Mouse (Mus musculus) forebrain, embryonic 11.5 days (tissue): Measurements from ENCODE around the gene Cd69. TPM values are rescaled to one million over a fixed set of nuclear protein-coding genes. Genes with fewer than 3 reads are reported as not detected.

ENCODE experiments used
- ATAC-seq: fragments of 200-750 bp; cut with Nextera tagmentation; replicated peaks from 2 replicates; pipeline ENCODE4 v1.8.0; 2017; ENCODE audit warnings: moderate TSS enrichment; ENCODE audit not compliant: low FRiP score
- DNase-seq: peaks from one replicate; pipeline ENCODE4 v3.0.0-alpha.2; 2017; ENCODE audit warnings: low spot score
- H3K27ac ChIP-seq: fragments of 300-500 bp; sonication (generic); 2 replicates; pipeline ENCODE4 v1.5.1; 2014; ENCODE audit warnings: low read depth, low read length
- H3K27me3 ChIP-seq: fragments of 300-500 bp; sonication (generic); 2 replicates; pipeline ENCODE4 v1.6.1; 2014; ENCODE audit warnings: mild to moderate bottlenecking, low read length, mixed read lengths; ENCODE audit not compliant: control insufficient read depth, insufficient read depth
- H3K36me3 ChIP-seq: fragments of 300-500 bp; sonication (generic); 2 replicates; pipeline ENCODE4 v1.6.1; 2014; ENCODE audit warnings: mild to moderate bottlenecking, low read length, moderate library complexity, mixed read lengths; ENCODE audit not compliant: control insufficient read depth, insufficient read depth
- H3K4me1 ChIP-seq: fragments of 300-500 bp; sonication (generic); replicated peaks from 2 replicates; pipeline ENCODE4 v1.6.1; 2014; ENCODE audit warnings: low read length, mixed read lengths; ENCODE audit not compliant: control insufficient read depth, insufficient read depth
- H3K4me2 ChIP-seq: fragments of 300-500 bp; sonication (generic); 2 replicates; pipeline ENCODE4 v1.6.1; 2014; ENCODE audit warnings: low read depth, mild to moderate bottlenecking, low read length, moderate library complexity, mixed read lengths; ENCODE audit not compliant: severe bottlenecking
- H3K4me3 ChIP-seq: fragments of 300-500 bp; sonication (generic); 2 replicates; pipeline ENCODE4 v1.5.1; 2014; ENCODE audit warnings: low read depth, low read length
- H3K9ac ChIP-seq: fragments of 300-500 bp; sonication (generic); 2 replicates; pipeline ENCODE4 v1.6.1; 2014; ENCODE audit warnings: low read length
- H3K9me3 ChIP-seq: fragments of 300-500 bp; sonication (generic); 2 replicates; pipeline ENCODE4 v1.6.1; 2016; ENCODE audit warnings: low read length, mixed read lengths; ENCODE audit not compliant: control insufficient read depth
- WGBS: fragments of 180-500 bp; shearing (Covaris S2); extraction: QIAGEN DNeasy Blood & Tissue Kit; methylation state at CpG from one replicate; pipeline ENCODE4 v1.1.7; 2014; 5-methylcytosine and 5-hydroxymethylcytosine counted together
- polyA plus RNA-seq: library from polyadenylated mRNA; unstranded; fragments of >200 nt; fragmentation: Nextera tagmentation; extraction: Ambion mirVana; gene quantifications from 2 replicates; pipeline ENCODE4 v1.2.1, GENCODE M21; 2014

The Cd69 gene
- polyA plus RNA-seq, 1 experiment from 2014 or later, result not detected

DNA sequence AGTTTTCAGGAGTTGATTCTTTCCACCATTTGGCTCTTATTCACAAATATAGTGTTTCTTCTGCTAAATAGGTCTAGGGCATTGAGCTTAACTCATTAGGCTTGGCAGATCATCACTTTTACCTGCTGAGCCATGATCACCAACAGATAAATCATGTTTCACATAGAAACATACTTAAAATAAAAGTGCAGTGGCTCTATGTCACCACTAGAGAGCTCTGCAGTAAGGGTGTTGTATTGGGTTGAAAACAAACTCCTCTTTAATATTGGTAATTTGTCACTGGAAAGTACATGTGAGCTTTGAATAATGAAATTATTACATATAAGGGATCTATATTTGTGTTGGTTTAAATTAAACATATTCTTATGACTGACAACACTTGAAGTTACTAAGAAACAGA is 15.2 kb downstream of the Cd69 start:
- H3K4me2 ChIP-seq, result no peak overlapping the region
- H3K4me1 ChIP-seq, result no peaks in the 10 kb centered on the region
- no peak for ATAC-seq
- no peak overlapping the region for H3K4me3 ChIP-seq
- no peak overlapping the region for H3K27ac ChIP-seq
- no peak overlapping the region for H3K9ac ChIP-seq
- DNase-seq, result no peak
- no peaks in the 10 kb centered on the region for H3K36me3 ChIP-seq
- H3K27me3 ChIP-seq, result no peaks in the 10 kb centered on the region
- H3K9me3 ChIP-seq, result no peaks in the 10 kb centered on the region

DNA sequence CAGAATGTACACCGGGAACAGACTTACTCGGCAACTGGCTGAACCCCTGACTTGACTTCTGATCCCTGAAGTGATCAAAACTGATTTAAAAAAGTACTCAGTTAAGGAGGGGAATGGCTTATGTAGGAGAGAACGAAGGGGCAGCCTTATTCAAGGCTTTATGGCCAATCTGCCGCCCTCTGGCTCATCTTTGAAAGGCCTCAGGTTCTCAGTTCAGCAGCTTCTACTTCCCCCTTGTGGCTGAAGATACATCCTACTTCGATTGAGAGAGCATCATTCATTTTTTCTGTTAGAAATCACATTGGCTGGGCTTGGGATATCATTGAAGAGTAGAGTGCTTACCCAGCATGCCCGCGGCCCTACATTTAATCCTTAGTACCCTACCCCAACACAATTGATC is 19.2 kb downstream of the Cd69 start:
- WGBS, result 67% methylated on average over 7 of the region's 7 CpGs
- ATAC-seq (0 out of 2 replicates have a peak, but pooled peaks have one; percentile 25), DNase-seq (no peak)
- no peaks in the 10 kb centered on the region for H3K36me3 ChIP-seq
- H3K27ac ChIP-seq, result no peak overlapping the region
- H3K4me1 ChIP-seq, result no peaks in the 10 kb centered on the region
- no peak overlapping the region for H3K9ac ChIP-seq
- no peak overlapping the region for H3K4me3 ChIP-seq
- no peak overlapping the region for H3K4me2 ChIP-seq
- no peaks in the 10 kb centered on the region for H3K27me3 ChIP-seq
- H3K9me3 ChIP-seq, result no peaks in the 10 kb centered on the region

DNA sequence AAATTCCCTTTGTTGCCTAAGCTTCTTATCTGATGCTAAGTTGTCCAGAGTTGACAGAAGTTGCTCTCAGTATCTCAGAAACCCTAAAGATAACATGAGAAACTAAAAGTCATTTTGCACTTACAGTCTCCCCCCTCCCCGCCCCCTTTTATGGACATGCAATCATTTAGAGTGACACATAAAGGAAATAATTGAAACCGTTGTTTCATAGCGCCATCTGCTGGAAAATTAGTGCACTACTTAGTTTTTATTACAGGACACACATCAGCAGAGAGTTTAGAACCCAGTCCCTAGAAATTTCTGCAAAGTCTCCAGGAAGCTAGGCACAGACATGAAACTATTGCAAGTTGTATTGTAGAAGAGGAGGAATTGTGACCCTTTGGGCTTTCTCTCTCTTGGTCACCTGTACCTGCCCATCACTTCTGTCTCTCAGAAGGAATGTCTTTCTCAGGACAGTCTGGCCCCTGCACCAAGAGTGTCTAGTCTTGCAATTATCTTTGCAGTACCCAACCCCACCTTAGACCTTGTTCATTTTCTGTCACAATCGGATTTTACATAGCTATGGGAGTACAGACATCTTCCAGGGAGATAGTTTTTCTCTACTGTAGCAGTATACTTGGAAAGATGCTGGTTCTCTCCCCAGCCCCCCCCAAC is 20.2 kb downstream of the Cd69 start:
- H3K4me2 ChIP-seq, result no peak overlapping the region
- H3K4me3 ChIP-seq, result no peak overlapping the region
- WGBS, result 23% methylated on average over 4 of the region's 4 CpGs
- no peaks in the 10 kb centered on the region for H3K9me3 ChIP-seq
- H3K36me3 ChIP-seq, result no peaks in the 10 kb centered on the region
- no peak overlapping the region for H3K9ac ChIP-seq
- no peaks in the 10 kb centered on the region for H3K4me1 ChIP-seq
- no peak overlapping the region for H3K27ac ChIP-seq
- H3K27me3 ChIP-seq, result no peaks in the 10 kb centered on the region
- DNase-seq (no peak), ATAC-seq (peak; percentile 56; the same call in 1 of the 2 replicates)

DNA sequence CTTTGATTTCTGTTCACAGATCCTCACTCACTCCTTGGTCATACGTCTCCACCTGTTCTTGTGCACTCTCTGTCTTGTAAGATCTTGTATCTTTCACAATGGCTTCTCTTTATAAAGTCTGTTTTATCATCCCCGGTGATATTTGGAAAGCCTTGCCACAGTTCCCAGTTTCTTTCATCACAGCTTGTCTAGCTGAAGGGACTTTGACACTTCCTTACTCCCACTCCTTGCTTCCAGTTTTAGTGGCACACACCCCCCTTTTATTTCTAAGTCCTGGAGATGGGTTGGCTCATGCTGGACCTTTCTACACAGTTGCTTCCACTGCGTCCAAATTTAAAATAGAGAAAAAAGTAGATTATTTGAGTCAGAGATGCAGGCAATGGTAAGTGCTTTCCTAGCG is 20.9 kb downstream of the Cd69 start:
- ATAC-seq (0 out of 2 replicates have a peak, but pooled peaks have one; percentile 13), DNase-seq (no peak)
- Histone ChIP-seq H3K27ac (no peak overlapping the region), H3K4me3 (no peak overlapping the region), H3K9ac (no peak overlapping the region), H3K9me3 (no peaks in the 10 kb centered on the region), H3K36me3 (no peaks in the 10 kb centered on the region), H3K4me2 (no peak overlapping the region), H3K27me3 (no peaks in the 10 kb centered on the region), H3K4me1 (no peaks in the 10 kb centered on the region)
- 80% methylated on average over 4 of the region's 4 CpGs for WGBS

DNA sequence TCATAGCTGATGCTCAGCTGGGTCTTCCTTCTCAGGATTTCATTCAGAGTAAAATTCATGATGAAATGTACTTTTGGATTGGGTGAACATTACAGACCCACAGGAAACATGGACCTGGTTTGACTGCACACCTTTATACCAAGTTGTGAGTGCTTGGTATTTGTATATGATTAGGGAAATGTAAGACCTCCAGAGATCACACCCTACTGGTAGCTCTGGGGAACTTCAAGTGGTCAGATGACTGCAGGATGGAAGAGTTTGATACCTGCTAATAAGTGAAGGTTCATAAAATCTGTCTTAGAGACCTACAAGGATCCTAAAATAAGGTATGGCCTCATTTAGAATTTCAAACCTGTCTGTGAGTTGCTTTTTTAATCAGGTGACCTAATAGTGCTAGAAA is 27.0 kb downstream of the Cd69 start:
- no peak overlapping the region for H3K27ac ChIP-seq
- ATAC-seq, result 0 out of 2 replicates have a peak, but pooled peaks have one; percentile 30
- no peak overlapping the region for H3K9ac ChIP-seq
- no peaks in the 10 kb centered on the region for H3K4me1 ChIP-seq
- H3K36me3 ChIP-seq, result no peaks in the 10 kb centered on the region
- no peaks in the 10 kb centered on the region for H3K27me3 ChIP-seq
- no peak for DNase-seq
- no peak overlapping the region for H3K4me2 ChIP-seq
- no peaks in the 10 kb centered on the region for H3K9me3 ChIP-seq
- no peak overlapping the region for H3K4me3 ChIP-seq

DNA sequence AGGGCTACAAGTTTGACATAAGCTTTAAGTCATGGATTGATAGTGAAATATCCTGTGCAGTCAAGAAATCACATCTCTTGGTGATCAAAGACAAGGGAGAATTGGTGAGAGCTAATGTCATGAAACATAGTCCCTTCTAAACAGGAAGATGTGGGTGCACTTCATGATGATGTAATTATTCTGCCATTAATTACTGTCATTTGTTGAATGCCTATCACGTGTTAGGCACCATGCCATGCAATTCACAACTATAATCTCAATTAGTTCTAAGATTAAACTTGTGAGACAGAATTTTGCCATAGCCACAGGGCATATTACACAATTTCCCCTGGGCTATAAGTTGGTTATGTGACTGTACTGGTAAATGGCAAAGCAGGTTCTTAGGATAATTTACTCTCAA is 28.2 kb downstream of the Cd69 start:
- no peak for DNase-seq
- Histone ChIP-seq H3K27me3 (no peaks in the 10 kb centered on the region), H3K4me1 (no peaks in the 10 kb centered on the region), H3K9me3 (no peaks in the 10 kb centered on the region), H3K27ac (no peak overlapping the region), H3K9ac (no peak overlapping the region), H3K36me3 (no peaks in the 10 kb centered on the region), H3K4me3 (no peak overlapping the region), H3K4me2 (no peak overlapping the region)
- 81% methylated on average over 1 of the region's 1 CpGs for WGBS
- ATAC-seq, result no peak

DNA sequence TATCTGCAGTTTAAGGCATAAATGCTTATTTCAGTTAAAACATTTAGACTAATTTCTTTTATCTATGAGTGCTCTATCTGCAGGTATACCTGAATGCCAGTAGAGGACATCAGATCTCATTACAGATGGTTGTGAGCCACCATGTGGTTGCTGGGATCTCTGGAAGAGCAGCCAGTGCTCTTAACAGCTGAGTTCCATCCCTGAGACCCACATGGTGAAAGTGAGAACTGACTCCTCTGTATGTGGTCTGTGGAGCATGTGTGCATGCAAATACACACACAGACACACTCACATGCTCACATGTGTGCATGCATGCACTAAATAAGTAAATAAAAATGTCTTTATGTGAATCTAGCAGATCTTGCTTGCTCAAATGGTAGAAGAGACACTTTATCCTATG is 29.4 kb downstream of the Cd69 start:
- Histone ChIP-seq H3K9me3 (no peaks in the 10 kb centered on the region), H3K4me2 (no peak overlapping the region), H3K9ac (no peak overlapping the region), H3K27ac (no peak overlapping the region), H3K36me3 (no peaks in the 10 kb centered on the region), H3K4me1 (no peaks in the 10 kb centered on the region), H3K4me3 (no peak overlapping the region), H3K27me3 (no peaks in the 10 kb centered on the region)
- ATAC-seq (no peak), DNase-seq (no peak)

DNA sequence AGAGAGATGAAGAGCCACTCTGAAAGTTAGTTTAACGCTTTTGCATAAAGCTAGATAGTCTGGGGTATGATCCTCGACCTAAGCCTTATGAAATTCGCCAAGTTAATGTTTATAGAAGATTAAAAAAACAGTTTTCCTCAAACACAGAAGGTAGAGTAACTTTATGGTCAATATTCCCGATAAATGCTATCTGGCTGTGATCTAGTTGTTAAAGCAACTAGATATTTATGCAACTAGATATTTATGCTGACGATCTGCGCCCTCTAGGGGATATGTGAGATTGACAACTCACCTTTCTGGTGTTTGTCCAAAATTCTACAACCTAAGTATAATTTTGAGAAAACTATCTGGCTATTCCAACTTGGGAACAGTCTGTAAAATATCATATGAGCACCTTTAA is 33.3 kb downstream of the Cd69 start:
- Histone ChIP-seq H3K36me3 (no peaks in the 10 kb centered on the region), H3K4me3 (no peak overlapping the region), H3K9me3 (no peaks in the 10 kb centered on the region), H3K4me1 (no peaks in the 10 kb centered on the region), H3K27ac (no peak overlapping the region), H3K9ac (no peak overlapping the region), H3K27me3 (no peaks in the 10 kb centered on the region), H3K4me2 (no peak overlapping the region)
- no peak for DNase-seq
- WGBS, result 69% methylated on average over 6 of the region's 6 CpGs
- ATAC-seq, result no peak

DNA sequence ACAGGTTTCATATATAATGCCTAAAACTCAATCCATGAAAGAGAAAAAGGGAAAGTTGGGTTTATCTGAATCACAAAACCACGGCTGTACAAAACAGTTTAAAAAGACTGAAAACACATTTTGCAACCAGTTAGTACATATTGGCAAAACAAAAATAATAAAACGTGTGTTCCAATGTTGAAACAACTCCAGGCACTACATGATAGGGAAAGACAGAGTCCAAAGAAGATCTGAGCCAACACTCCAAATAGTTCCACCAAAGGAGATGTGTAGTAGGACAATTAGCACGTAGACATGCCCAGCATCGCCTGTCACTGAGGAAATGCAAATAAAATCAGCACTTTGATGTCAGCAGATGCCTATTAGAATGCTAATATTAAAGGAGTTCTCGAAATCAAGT is 33.8 kb downstream of the Cd69 start:
- no peak for DNase-seq
- H3K27ac ChIP-seq, result no peak overlapping the region
- H3K36me3 ChIP-seq, result no peaks in the 10 kb centered on the region
- H3K4me1 ChIP-seq, result no peaks in the 10 kb centered on the region
- 73% methylated on average over 5 of the region's 5 CpGs for WGBS
- no peaks in the 10 kb centered on the region for H3K27me3 ChIP-seq
- H3K9me3 ChIP-seq, result no peaks in the 10 kb centered on the region
- no peak overlapping the region for H3K4me2 ChIP-seq
- ATAC-seq, result no peak
- H3K4me3 ChIP-seq, result no peak overlapping the region
- no peak overlapping the region for H3K9ac ChIP-seq
